Mouse (Mus musculus) C3H10T1/2 (cell line): ENCODE measurements around the gene Trmt6. TPM values are rescaled to one million over a fixed set of nuclear protein-coding genes. Genes with fewer than 3 reads are reported as not detected.

Experiments
- polyA plus RNA-seq, 2 experiments: library from polyadenylated mRNA; unstranded; fragments of >200 nt; fragmentation: generic; extraction: Trizol; gene quantifications; one replicate each; pipeline ENCODE4 v1.2.1; 2012; ENCODE audit warnings: missing spikeins in 2 of 2

Gene Trmt6
- 1 to 10 TPM; 2.3 to 4.5 TPM for polyA plus RNA-seq

GRCm38 (mm10) chr2:132815608-132816314 is at the start of gene Trmt6, which contains the start of gene Mcm8:
Gene Trmt6, minus strand, starts transcription at chr2:132816055.
Gene Mcm8, plus strand, starts transcription at chr2:132816141.

GRCm38 (mm10) chr2:132846407-132847358 is 30.8 kb upstream of the Trmt6 start, which contains the start of gene Crls1:
Gene Crls1, plus strand, starts transcription at chr2:132846666.

GRCm38 (mm10) chr2:132780978-132781377 is 34.9 kb downstream of the Trmt6 start, which contains the start of gene Chgb:
Gene Chgb, plus strand, starts transcription at chr2:132781278.

Other genes with a start within 250 kb of the Trmt6 start
- 1 to 10 TPM in 1 of 2 experiments, under 1 TPM in 1; 0.06 to 2.3 TPM for gene Gpcpd1, start 228.3 kb downstream of the Trmt6 start, polyA plus RNA-seq
- gene Shld1, start 129.1 kb downstream of the Trmt6 start, polyA plus RNA-seq = 1 to 10 TPM; 4.0 to 7.8 TPM
- gene Chgb, start 34.8 kb downstream of the Trmt6 start, polyA plus RNA-seq = under 1 TPM in 1 of 2 experiments, not detected in 1; 0.01 TPM
- gene Mcm8, start 86 bp upstream of the Trmt6 start, polyA plus RNA-seq = 1 to 10 TPM in 1 of 2 experiments, under 1 TPM in 1; 0.13 to 1.8 TPM
- gene Crls1, start 30.6 kb upstream of the Trmt6 start, polyA plus RNA-seq = 10 to 100 TPM in 1 of 2 experiments, 1 to 10 TPM in 1; 8.5 to 14.0 TPM
- gene Lrrn4, start 64.8 kb upstream of the Trmt6 start, polyA plus RNA-seq = under 1 TPM in 1 of 2 experiments, not detected in 1; 0.01 TPM
- not detected for gene Fermt1, start 129.9 kb upstream of the Trmt6 start, polyA plus RNA-seq